Mouse (Mus musculus): ENCODE measurements around the gene Frmpd3. TPM values are rescaled to one million over a fixed set of nuclear protein-coding genes. Genes with fewer than 3 reads are reported as not detected.

The Frmpd3 gene
- polyA plus RNA-seq, 1 experiment = 0.01 TPM

- H3K36me3 ChIP-seq (replicated peaks; ENCODE audit: low read length) = no peaks in the 10 kb centered on the region
- H3K27me3 ChIP-seq (replicated peaks) = peaks cover 11% of the 10 kb centered on the region
- TF ChIP-seq FLI1 (IDR thresholded peaks at IDR 0.05; ENCODE audit: low read length) = no peak
- no peak for TF ChIP-seq GATA1 (IDR thresholded peaks at IDR 0.05; ENCODE audit: borderline replicate concordance, low read length)
- no peaks in the 10 kb centered on the region for H3K9me3 ChIP-seq
- no peaks in the 10 kb centered on the region for H3K4me1 ChIP-seq
- H3K4me3 ChIP-seq (replicated peaks) = no peak overlapping the region
Measured at GRCm38 (mm10) chrX:140445551-140445950, 103.5 kb downstream of the Frmpd3 start.

- Histone ChIP-seq H3K4me3 (replicated peaks) (no peak overlapping the region), H3K4me1 (peaks cover 5% of the 10 kb centered on the region; the same call in 1 of the 2 replicates), H3K9me3 (no peaks in the 10 kb centered on the region), H3K27me3 (replicated peaks) (peaks cover 8% of the 10 kb centered on the region), H3K36me3 (replicated peaks; ENCODE audit: low read length) (no peaks in the 10 kb centered on the region)
- TF ChIP-seq GATA1 (IDR thresholded peaks at IDR 0.05; ENCODE audit: borderline replicate concordance, low read length) = no peak
- TF ChIP-seq FLI1 (IDR thresholded peaks at IDR 0.05; ENCODE audit: low read length) = no peak
Measured at GRCm38 (mm10) chrX:140450071-140450470, 108.0 kb downstream of the Frmpd3 start.

- TF ChIP-seq FLI1 (IDR thresholded peaks at IDR 0.05; ENCODE audit: low read length) = no peak
- no peak for TF ChIP-seq GATA1 (IDR thresholded peaks at IDR 0.05; ENCODE audit: borderline replicate concordance, low read length)
- Histone ChIP-seq H3K27me3 (replicated peaks) (peaks cover 10% of the 10 kb centered on the region), H3K4me3 (replicated peaks) (peak within 1 kb of the TSS; percentile 96), H3K36me3 (replicated peaks; ENCODE audit: low read length) (no peaks in the 10 kb centered on the region), H3K4me1 (peaks cover 12% of the 10 kb centered on the region), H3K9me3 (peaks cover 5% of the 10 kb centered on the region)
Measured at GRCm38 (mm10) chrX:140456279-140456731, 114.2 kb downstream of the Frmpd3 start, which contains the start of gene Prps1. Prps1 (plus strand) TSS chrX:140456613.

GRCm38 (mm10) chrX:140456751-140457491 lies 114.9 kb downstream of the Frmpd3 start:
- peaks cover 5% of the 10 kb centered on the region for H3K9me3 ChIP-seq
- peaks cover 12% of the 10 kb centered on the region for H3K4me1 ChIP-seq
- H3K4me3 ChIP-seq (replicated peaks) = peak overlapping the region; percentile 96
- H3K27me3 ChIP-seq (replicated peaks) = peaks cover 10% of the 10 kb centered on the region
- no peaks in the 10 kb centered on the region for H3K36me3 ChIP-seq (replicated peaks; ENCODE audit: low read length)
- TF ChIP-seq FLI1 (IDR thresholded peaks at IDR 0.05; ENCODE audit: low read length) (no peak), GATA1 (IDR thresholded peaks at IDR 0.05; ENCODE audit: borderline replicate concordance, low read length) (no peak)

GRCm38 (mm10) chrX:140457502-140457901 lies 115.4 kb downstream of the Frmpd3 start:
- Histone ChIP-seq H3K4me1 (peaks cover 12% of the 10 kb centered on the region), H3K9me3 (peaks cover 5% of the 10 kb centered on the region), H3K36me3 (replicated peaks; ENCODE audit: low read length) (no peaks in the 10 kb centered on the region), H3K4me3 (replicated peaks) (peak overlapping the region; percentile 96), H3K27me3 (replicated peaks) (peaks cover 10% of the 10 kb centered on the region)
- TF ChIP-seq FLI1 (IDR thresholded peaks at IDR 0.05; ENCODE audit: low read length) (no peak), GATA1 (IDR thresholded peaks at IDR 0.05; ENCODE audit: borderline replicate concordance, low read length) (no peak)

- Histone ChIP-seq H3K27me3 (replicated peaks) (peaks cover 4% of the 10 kb centered on the region), H3K9me3 (no peaks in the 10 kb centered on the region), H3K4me1 (peaks cover 17% of the 10 kb centered on the region), H3K4me3 (replicated peaks) (no peak overlapping the region), H3K36me3 (replicated peaks; ENCODE audit: low read length) (peaks cover 25% of the 10 kb centered on the region)
- TF ChIP-seq GATA1 (IDR thresholded peaks at IDR 0.05; ENCODE audit: borderline replicate concordance, low read length) (no peak), FLI1 (IDR thresholded peaks at IDR 0.05; ENCODE audit: low read length) (no peak)
Measured at GRCm38 (mm10) chrX:140478231-140478630, 136.2 kb downstream of the Frmpd3 start.

GRCm38 (mm10) chrX:140479171-140479570 lies 137.1 kb downstream of the Frmpd3 start:
- H3K27me3 ChIP-seq (replicated peaks) = peaks cover 4% of the 10 kb centered on the region
- TF ChIP-seq GATA1 (IDR thresholded peaks at IDR 0.05; ENCODE audit: borderline replicate concordance, low read length) = no peak
- no peak for TF ChIP-seq FLI1 (IDR thresholded peaks at IDR 0.05; ENCODE audit: low read length)
- H3K36me3 ChIP-seq (replicated peaks; ENCODE audit: low read length) = peaks cover 16% of the 10 kb centered on the region
- H3K4me3 ChIP-seq (replicated peaks) = no peak overlapping the region
- H3K9me3 ChIP-seq = no peaks in the 10 kb centered on the region
- peaks cover 17% of the 10 kb centered on the region for H3K4me1 ChIP-seq

Other genes starting within 250 kb of the Frmpd3 start
- gene Prps1, start 114.3 kb downstream of the Frmpd3 start, polyA plus RNA-seq (2012; ENCODE audit: insufficient read depth, low replicate concordance) = 1.7 TPM in 1 of 2 replicates, not detected in the other